Mouse (Mus musculus) MEL (cell line): ENCODE measurements around the gene Nmi. TPM values are rescaled to one million over a fixed set of nuclear protein-coding genes. Genes with fewer than 3 reads are reported as not detected.

Experiments used
- DNase-seq: peaks from one replicate; pipeline ENCODE4 v3.0.0; 2011; ENCODE audit warnings: low read depth, low spot score
- H3K27ac ChIP-seq: 2 replicates; pipeline ENCODE4 v1.5.1; 2012; ENCODE audit warnings: low read depth, mild to moderate bottlenecking, control low read depth, low read length, moderate library complexity; ENCODE audit not compliant: control insufficient read depth
- H3K27me3 ChIP-seq, 2 experiments: fragments of 150-350 bp in 1 of 2; sonication (generic) in 1 of 2; 2 replicates each; pipeline ENCODE4 v1.6.1; 2012; ENCODE audit warnings: low read length in 2 of 2, mild to moderate bottlenecking in 2 of 2, improper control_type of control experiment in 1 of 2, moderate library complexity in 1 of 2; ENCODE audit not compliant: insufficient read depth in 2 of 2, control insufficient read depth in 1 of 2
- H3K36me3 ChIP-seq, 2 experiments: 2 replicates each; pipeline ENCODE4 v1.6.1; 2012 to 2014; ENCODE audit warnings: low read length in 2 of 2, improper control_type of control experiment in 1 of 2, inconsistent platforms in 1 of 2, mild to moderate bottlenecking in 1 of 2; ENCODE audit not compliant: insufficient read depth in 2 of 2, control insufficient read depth in 1 of 2
- H3K4me1 ChIP-seq, 2 experiments: fragments of 150-350 bp in 1 of 2; sonication (generic) in 1 of 2; 2 replicates each; pipeline ENCODE4 v1.6.1; 2012; ENCODE audit warnings: low read length in 2 of 2, improper control_type of control experiment in 1 of 2, mild to moderate bottlenecking in 1 of 2; ENCODE audit not compliant: insufficient read depth in 2 of 2, control insufficient read depth in 1 of 2
- H3K4me3 ChIP-seq, 2 experiments: fragments of 150-350 bp in 1 of 2; sonication (generic) in 1 of 2; 2 replicates each; pipeline ENCODE4 v1.5.1; 2012; ENCODE audit warnings: low read depth in 2 of 2, low read length in 2 of 2, mild to moderate bottlenecking in 2 of 2, moderate library complexity in 2 of 2, control low read depth in 1 of 2, improper control_type of control experiment in 1 of 2; ENCODE audit not compliant: control insufficient read depth in 1 of 2, insufficient read depth in 1 of 2
- H3K79me2 ChIP-seq: 2 replicates; pipeline ENCODE4 v1.6.1; 2012; ENCODE audit warnings: mild to moderate bottlenecking, low read length, moderate library complexity; ENCODE audit not compliant: control insufficient read depth, poor library complexity, insufficient read depth
- H3K9ac ChIP-seq: 2 replicates; pipeline ENCODE4 v1.6.1; 2012; ENCODE audit warnings: low read depth, mild to moderate bottlenecking, control low read depth, low read length, moderate library complexity; ENCODE audit not compliant: control insufficient read depth, poor library complexity, severe bottlenecking
- H3K9me3 ChIP-seq: fragments of 150-350 bp; sonication (generic); replicated peaks from 2 replicates; pipeline ENCODE4 v1.6.1; 2012; ENCODE audit warnings: mild to moderate bottlenecking, low read length, improper control_type of control experiment, moderate library complexity; ENCODE audit not compliant: insufficient read depth
- EP300 ChIP-seq, 2 experiments: IDR thresholded peaks; 2 replicates each; pipeline ENCODE4 v1.6.1; 2011; ENCODE audit warnings: improper control_type of control experiment in 2 of 2, low read length in 2 of 2, low read depth in 1 of 2, mild to moderate bottlenecking in 1 of 2
- ETS1 ChIP-seq: IDR thresholded peaks from 2 replicates; pipeline ENCODE4 v1.6.1; 2012; ENCODE audit warnings: low read depth, mild to moderate bottlenecking, inconsistent platforms, low read length, improper control_type of control experiment, moderate library complexity
- GATA1 ChIP-seq: IDR thresholded peaks from 2 replicates; pipeline ENCODE4 v1.6.1; 2011; ENCODE audit warnings: low read depth, low read length, improper control_type of control experiment
- KAT2A ChIP-seq: conservative IDR thresholded peaks from 2 replicates; pipeline ENCODE4 v1.6.1; 2012; ENCODE audit warnings: low read depth, low read length, improper control_type of control experiment, inconsistent platforms
- MAFK ChIP-seq: IDR thresholded peaks from 2 replicates; pipeline ENCODE4 v1.6.1; 2011; ENCODE audit warnings: low read depth, mild to moderate bottlenecking, low read length, improper control_type of control experiment, borderline replicate concordance
- MYC ChIP-seq: IDR thresholded peaks from 2 replicates; pipeline ENCODE4 v1.6.1; 2011; ENCODE audit warnings: low read depth, mild to moderate bottlenecking, low read length, improper control_type of control experiment, moderate library complexity
- POLR2AphosphoS2 ChIP-seq: IDR thresholded peaks from 2 replicates; pipeline ENCODE4 v1.6.1; 2011; ENCODE audit warnings: low read length, improper control_type of control experiment
- TAL1 ChIP-seq: IDR thresholded peaks from 2 replicates; pipeline ENCODE4 v1.6.1; 2012; ENCODE audit warnings: mild to moderate bottlenecking, inconsistent platforms, low read length, moderate library complexity, mixed read lengths
- TBP ChIP-seq: IDR thresholded peaks from 2 replicates; pipeline ENCODE4 v1.8.0; 2011; ENCODE audit warnings: low read depth, low read length, improper control_type of control experiment
- USF2 ChIP-seq, 2 experiments: IDR thresholded peaks; 2 replicates each; pipeline ENCODE4 v1.6.1; 2011 to 2012; ENCODE audit warnings: improper control_type of control experiment in 2 of 2, low read length in 2 of 2, borderline replicate concordance in 1 of 2, inconsistent platforms in 1 of 2, low read depth in 1 of 2, mild to moderate bottlenecking in 1 of 2; ENCODE audit not compliant: insufficient read depth in 1 of 2
- ZC3H11A ChIP-seq: IDR thresholded peaks from 2 replicates; pipeline ENCODE4 v1.6.1; 2012; ENCODE audit warnings: low read depth, mild to moderate bottlenecking, inconsistent platforms, low read length, improper control_type of control experiment
- ZKSCAN1 ChIP-seq: IDR thresholded peaks from 2 replicates; pipeline ENCODE4 v1.6.1; 2012; ENCODE audit warnings: low read depth, mild to moderate bottlenecking, inconsistent platforms, low read length, improper control_type of control experiment, moderate library complexity
- ZMIZ1 ChIP-seq: IDR thresholded peaks from 2 replicates; pipeline ENCODE4 v1.6.1; 2012; ENCODE audit warnings: low read depth, mild to moderate bottlenecking, inconsistent platforms, low read length, improper control_type of control experiment, moderate library complexity
- ZNF384 ChIP-seq: IDR thresholded peaks from 2 replicates; pipeline ENCODE4 v1.6.1; 2012; ENCODE audit warnings: low read depth, mild to moderate bottlenecking, inconsistent platforms, low read length, improper control_type of control experiment
- polyA plus RNA-seq, 2 experiments: library from polyadenylated mRNA; stranded (reverse) in 1 of 2; unstranded in 1 of 2; fragments of >175 nt in 1 of 2; fragments of >200 nt in 1 of 2; gene quantifications; 2 replicates each; pipeline versions ENCODE4 v1.2.1 to v1.2.4; 2012; ENCODE audit warnings: low replicate concordance in 2 of 2, low read depth in 1 of 2; ENCODE audit not compliant: insufficient read length in 2 of 2, insufficient read depth in 1 of 2, missing spikeins in 1 of 2
- total RNA-seq: library from RNA; depleted of rRNA; stranded (reverse); fragments of 300-350 nt; gene quantifications from 2 replicates; pipeline ENCODE4 v1.2.3, GENCODE M21; 2012; rRNA removed

Nmi gene
- total and polyA plus RNA-seq, 3 experiments = 12.1 to 14.1 TPM; not detected in 1

GRCm38 (mm10) chr2:51907538-51908110 is 65.7 kb downstream of the Nmi start:
- no peak overlapping the region for H3K4me3 ChIP-seq
- DNase-seq = peak; percentile 8
- peak; percentile 45; the same call in 1 of the 2 replicates for TF ChIP-seq TBP
- no peak for TF ChIP-seq KAT2A
- peaks cover 0 to 1% of the 10 kb centered on the region in 2 experiments; a peak in 1 of 4 replicates for H3K27me3 ChIP-seq
- H3K79me2 ChIP-seq = no peaks in the 10 kb centered on the region
- no peaks in the 10 kb centered on the region for H3K4me1 ChIP-seq
- H3K9me3 ChIP-seq = no peaks in the 10 kb centered on the region
- H3K36me3 ChIP-seq = no peaks in the 10 kb centered on the region
- no peak overlapping the region for H3K9ac ChIP-seq
- H3K27ac ChIP-seq = no peak overlapping the region

GRCm38 (mm10) chr2:51905637-51906036 is 67.7 kb downstream of the Nmi start:
- no peak overlapping the region for H3K4me3 ChIP-seq
- H3K79me2 ChIP-seq = no peaks in the 10 kb centered on the region
- no peak overlapping the region for H3K9ac ChIP-seq
- no peaks in the 10 kb centered on the region for H3K4me1 ChIP-seq
- H3K9me3 ChIP-seq = no peaks in the 10 kb centered on the region
- H3K27ac ChIP-seq = no peak overlapping the region
- H3K36me3 ChIP-seq = no peaks in the 10 kb centered on the region
- DNase-seq = no peak
- H3K27me3 ChIP-seq = peaks cover 1 to 2% of the 10 kb centered on the region in 2 experiments; a peak in 3 of 4 replicates
- no peak for TF ChIP-seq ZMIZ1
- no peak for TF ChIP-seq USF2 (IDR thresholded peaks at IDR 0.05; ENCODE audit: borderline replicate concordance in 1 of 2, insufficient read depth in 1 of 2, low read depth in 1 of 2, low read length in 2 of 2)
- TF ChIP-seq POLR2AphosphoS2 = no peak
- no peak for TF ChIP-seq GATA1
- TF ChIP-seq ZKSCAN1 = no peak
- TF ChIP-seq TAL1 = no peak
- TF ChIP-seq TBP = no peak
- no peak for TF ChIP-seq ZC3H11A
- no peak for TF ChIP-seq ZNF384
- TF ChIP-seq ETS1 = no peak
- TF ChIP-seq MYC = no peak
- TF ChIP-seq MAFK = no peak
- TF ChIP-seq EP300 (IDR thresholded peaks at IDR 0.05; ENCODE audit: low read depth in 1 of 2, low read length in 2 of 2) = no peak

Other genes with a start within 250 kb of the Nmi start
- 35.4 and 37.9 TPM in 2 replicates for gene Rbm43, start 38.3 kb downstream of the Nmi start, total RNA-seq
- gene Rbm43, start 38.3 kb downstream of the Nmi start, polyA plus RNA-seq = 100 to 1,000 TPM in 1 of 2 experiments, 10 to 100 TPM in 1; 64.3 to 321 TPM
- not detected in 2 replicates for gene Tnfaip6, start 64.5 kb upstream of the Nmi start, total RNA-seq
- gene Tnfaip6, start 64.5 kb upstream of the Nmi start, polyA plus RNA-seq = not detected
- gene Rif1, start 99.3 kb upstream of the Nmi start, total RNA-seq = 44.3 and 46.7 TPM in 2 replicates
- 100 to 1,000 TPM in 1 of 2 experiments, 10 to 100 TPM in 1; 31.7 to 247 TPM for gene Rif1, start 99.3 kb upstream of the Nmi start, polyA plus RNA-seq